Mouse (Mus musculus) lung, adult 2 months (tissue): ENCODE measurements around the gene Ppp1r12b.

Experiments
- CTCF ChIP-seq: fragments of 200-500 bp; IDR thresholded peaks from 2 replicates; pipeline ENCODE4 v1.5.1; 2011; ENCODE audit warnings: mild to moderate bottlenecking, low read length, control low read depth; ENCODE audit not compliant: insufficient read depth
- POLR2A ChIP-seq: fragments of 200-500 bp; IDR thresholded peaks from 2 replicates; pipeline ENCODE4 v1.6.1; 2011; ENCODE audit warnings: low read depth, mild to moderate bottlenecking, control low read depth, low read length, borderline replicate concordance; ENCODE audit errors: extremely low read depth

GRCm38 (mm10) chr1:134726480-134726879 lies 229.3 kb downstream of the Ppp1r12b start:
- TF ChIP-seq CTCF (no peak), POLR2A (no peak)
